Mouse (Mus musculus): ENCODE measurements at regions not wholly inside any gene's neighbourhood (a gene's known extent, or its start where the extent isn't known, plus 50 kb on each side); places are given as distances from the start of the nearest gene placed in this dataset.

DNA sequence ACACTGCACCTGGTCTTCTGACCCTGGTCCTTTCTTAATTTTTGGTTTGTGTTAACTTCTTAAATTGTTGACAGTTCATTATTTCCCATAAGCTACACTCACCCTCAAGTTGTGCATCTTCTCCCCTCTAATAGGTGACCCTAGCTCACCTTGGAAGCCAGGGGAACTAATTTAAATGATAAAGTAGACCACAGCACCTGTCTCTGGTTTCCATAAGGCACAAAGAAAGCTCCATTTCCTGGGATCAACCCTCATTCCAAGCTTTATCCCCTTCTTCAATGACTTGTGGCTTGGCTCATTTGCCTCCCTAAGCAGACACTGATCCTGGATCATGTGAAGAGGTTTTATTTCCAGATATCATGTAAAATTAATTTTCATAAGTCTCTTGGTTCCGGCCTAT is 276.1 kb upstream of the Tle4 start:
- TF ChIP-seq USF1 (IDR thresholded peaks at IDR 0.05; ENCODE audit: low read depth) (no peak), POLR2A (IDR thresholded peaks at IDR 0.05; ENCODE audit: insufficient read length, low read depth) (no peak), TCF12 (IDR thresholded peaks at IDR 0.05; ENCODE audit: insufficient read depth, poor library complexity, severe bottlenecking) (no peak), E2F4 (IDR thresholded peaks at IDR 0.05; ENCODE audit: insufficient read depth) (no peak), CEBPB (IDR thresholded peaks at IDR 0.05; ENCODE audit: insufficient read depth, poor library complexity, severe bottlenecking) (no peak), POLR2AphosphoS2 (IDR thresholded peaks at IDR 0.05; ENCODE audit: insufficient read length, low read depth) (no peak), MYOG (IDR thresholded peaks at IDR 0.05; ENCODE audit: control insufficient read depth in 1 of 3, insufficient read depth in 1 of 3, insufficient read length in 2 of 3, low read depth in 2 of 3) (no peak), MAX (IDR thresholded peaks at IDR 0.05; ENCODE audit: low read depth) (no peak), TCF3 (IDR thresholded peaks at IDR 0.05; ENCODE audit: insufficient read length, low read depth) (no peak)
